Mouse (Mus musculus): Measurements from ENCODE around the gene Jtb. TPM values are rescaled to one million over a fixed set of nuclear protein-coding genes. Genes with fewer than 3 reads are reported as not detected.

Jtb gene
- polyA plus RNA-seq, 1 experiment from 2014 or later: 89.6 TPM

- no peaks in the 10 kb centered on the region for H3K9me3 ChIP-seq (replicated peaks; ENCODE audit: control insufficient read depth, low read length)
These were observed 22.7 kb upstream of the Jtb start for GRCm38 (mm10) chr3:90208662-90209061.

GRCm38 (mm10) chr3:90209908-90210566 is 21.4 kb upstream of the Jtb start:
- no peaks in the 10 kb centered on the region for H3K9me3 ChIP-seq (replicated peaks; ENCODE audit: control insufficient read depth, low read length)
- H3K27ac ChIP-seq (ENCODE audit: low read length): no peak overlapping the region
- no peak overlapping the region for H3K4me3 ChIP-seq (ENCODE audit: low read length)
- no peak for ATAC-seq (replicated peaks; ENCODE audit: extremely low read depth, insufficient read depth, low FRiP score)
- no peak overlapping the region for H3K9ac ChIP-seq (ENCODE audit: low read length)
- peaks cover 26% of the 10 kb centered on the region for H3K36me3 ChIP-seq (ENCODE audit: control insufficient read depth, insufficient read depth)
- 86% methylated on average over 5 of the region's 5 CpGs for WGBS
- H3K27me3 ChIP-seq (ENCODE audit: control insufficient read depth, insufficient read depth, low read length): no peaks in the 10 kb centered on the region
- no peak overlapping the region for H3K4me2 ChIP-seq (ENCODE audit: low read depth, low read length)
- peaks cover 27% of the 10 kb centered on the region for H3K4me1 ChIP-seq (ENCODE audit: control insufficient read depth, insufficient read depth, low read length)

More at GRCm38 (mm10) chr3:90208662-90209061, 22.7 kb upstream of the Jtb start:
- Histone ChIP-seq H3K4me1 (ENCODE audit: control insufficient read depth, insufficient read depth, low read length) (peaks cover 26% of the 10 kb centered on the region), H3K4me3 (ENCODE audit: low read length) (no peak overlapping the region), H3K36me3 (ENCODE audit: control insufficient read depth, insufficient read depth) (peaks cover 26% of the 10 kb centered on the region), H3K27me3 (ENCODE audit: control insufficient read depth, insufficient read depth, low read length) (no peaks in the 10 kb centered on the region), H3K4me2 (ENCODE audit: low read depth, low read length) (no peak overlapping the region), H3K27ac (ENCODE audit: low read length) (peak overlapping the region; percentile 20; the same call in 1 of the 2 replicates), H3K9ac (ENCODE audit: low read length) (no peak overlapping the region)
- WGBS: 69% methylated on average over 2 of the region's 2 CpGs
- ATAC-seq (replicated peaks; ENCODE audit: extremely low read depth, insufficient read depth, low FRiP score): no peak

- H3K27ac ChIP-seq (ENCODE audit: low read length): 0 out of 2 replicates have a peak overlapping the region, but pooled peaks have one; percentile 9
- peak overlapping the region; percentile 79 for H3K4me3 ChIP-seq (ENCODE audit: low read length)
- 65% methylated on average over 13 of the region's 13 CpGs for WGBS
These were observed 19.7 kb upstream of the Jtb start for GRCm38 (mm10) chr3:90211475-90212398.

GRCm38 (mm10) chr3:90212723-90213122 is 18.7 kb upstream of the Jtb start:
- Histone ChIP-seq H3K27me3 (ENCODE audit: control insufficient read depth, insufficient read depth, low read length) (no peaks in the 10 kb centered on the region), H3K4me3 (ENCODE audit: low read length) (peak overlapping the region; percentile 79), H3K36me3 (ENCODE audit: control insufficient read depth, insufficient read depth) (peaks cover 26% of the 10 kb centered on the region), H3K9ac (ENCODE audit: low read length) (peak overlapping the region; percentile 87), H3K9me3 (replicated peaks; ENCODE audit: control insufficient read depth, low read length) (no peaks in the 10 kb centered on the region), H3K4me2 (ENCODE audit: low read depth, low read length) (peak overlapping the region; percentile 76), H3K27ac (ENCODE audit: low read length) (no peak overlapping the region), H3K4me1 (ENCODE audit: control insufficient read depth, insufficient read depth, low read length) (peaks cover 27% of the 10 kb centered on the region)
- 10% methylated on average over 5 of the region's 5 CpGs for WGBS
- no peak for ATAC-seq (replicated peaks; ENCODE audit: extremely low read depth, insufficient read depth, low FRiP score)

More at GRCm38 (mm10) chr3:90211475-90212398, 19.7 kb upstream of the Jtb start:
- Histone ChIP-seq H3K4me1 (ENCODE audit: control insufficient read depth, insufficient read depth, low read length) (peaks cover 27% of the 10 kb centered on the region), H3K9ac (ENCODE audit: low read length) (peak overlapping the region; percentile 87), H3K36me3 (ENCODE audit: control insufficient read depth, insufficient read depth) (peaks cover 26% of the 10 kb centered on the region), H3K9me3 (replicated peaks; ENCODE audit: control insufficient read depth, low read length) (no peaks in the 10 kb centered on the region), H3K27me3 (ENCODE audit: control insufficient read depth, insufficient read depth, low read length) (no peaks in the 10 kb centered on the region), H3K4me2 (ENCODE audit: low read depth, low read length) (peak overlapping the region; percentile 76)
- no peak for ATAC-seq (replicated peaks; ENCODE audit: extremely low read depth, insufficient read depth, low FRiP score)

GRCm38 (mm10) chr3:90213377-90213866 is 18.0 kb upstream of the Jtb start, which contains the start of the genes Rps27 and Rab13:
Gene Rps27 (minus strand): TSS chr3:90213651.
Gene Rab13 (plus strand): TSS chr3:90213695.
- Histone ChIP-seq H3K9ac (ENCODE audit: low read length) (peak within 1 kb of the TSS; percentile 87), H3K27me3 (ENCODE audit: control insufficient read depth, insufficient read depth, low read length) (no peaks in the 10 kb centered on the region), H3K36me3 (ENCODE audit: control insufficient read depth, insufficient read depth) (peaks cover 22% of the 10 kb centered on the region), H3K4me1 (ENCODE audit: control insufficient read depth, insufficient read depth, low read length) (peaks cover 27% of the 10 kb centered on the region), H3K4me2 (ENCODE audit: low read depth, low read length) (peak within 1 kb of the TSS; percentile 76), H3K4me3 (ENCODE audit: low read length) (peak within 1 kb of the TSS; percentile 79), H3K9me3 (replicated peaks; ENCODE audit: control insufficient read depth, low read length) (no peaks in the 10 kb centered on the region), H3K27ac (ENCODE audit: low read length) (peak within 1 kb of the TSS; percentile 86)
- WGBS: under 1% methylated on average over 42 of the region's 42 CpGs
- peak; percentile 95 for ATAC-seq (replicated peaks; ENCODE audit: extremely low read depth, insufficient read depth, low FRiP score)

GRCm38 (mm10) chr3:90213956-90214684 is 17.3 kb upstream of the Jtb start:
- H3K36me3 ChIP-seq (ENCODE audit: control insufficient read depth, insufficient read depth): peaks cover 20% of the 10 kb centered on the region
- H3K27me3 ChIP-seq (ENCODE audit: control insufficient read depth, insufficient read depth, low read length): no peaks in the 10 kb centered on the region
- peak overlapping the region; percentile 79 for H3K4me3 ChIP-seq (ENCODE audit: low read length)
- H3K27ac ChIP-seq (ENCODE audit: low read length): peak overlapping the region; percentile 28
- no peaks in the 10 kb centered on the region for H3K9me3 ChIP-seq (replicated peaks; ENCODE audit: control insufficient read depth, low read length)
- peaks cover 20% of the 10 kb centered on the region for H3K4me1 ChIP-seq (ENCODE audit: control insufficient read depth, insufficient read depth, low read length)
- peak overlapping the region; percentile 7; the same call in 1 of the 2 replicates for H3K9ac ChIP-seq (ENCODE audit: low read length)
- ATAC-seq (replicated peaks; ENCODE audit: extremely low read depth, insufficient read depth, low FRiP score): 0 out of 2 replicates have a peak, but pooled peaks have one; percentile 38
- peak overlapping the region; percentile 71 for H3K4me2 ChIP-seq (ENCODE audit: low read depth, low read length)
- WGBS: 14% methylated on average over 12 of the region's 12 CpGs

- H3K9ac ChIP-seq (ENCODE audit: low read length): no peak overlapping the region
- no peaks in the 10 kb centered on the region for H3K9me3 ChIP-seq (replicated peaks; ENCODE audit: control insufficient read depth, low read length)
- no peaks in the 10 kb centered on the region for H3K27me3 ChIP-seq (ENCODE audit: control insufficient read depth, insufficient read depth, low read length)
- 36% methylated on average over 1 of the region's 1 CpGs for WGBS
- peaks cover 20% of the 10 kb centered on the region for H3K4me1 ChIP-seq (ENCODE audit: control insufficient read depth, insufficient read depth, low read length)
- H3K36me3 ChIP-seq (ENCODE audit: control insufficient read depth, insufficient read depth): peaks cover 9% of the 10 kb centered on the region
- H3K27ac ChIP-seq (ENCODE audit: low read length): no peak overlapping the region
- no peak overlapping the region for H3K4me3 ChIP-seq (ENCODE audit: low read length)
- ATAC-seq (replicated peaks; ENCODE audit: extremely low read depth, insufficient read depth, low FRiP score): no peak
- H3K4me2 ChIP-seq (ENCODE audit: low read depth, low read length): no peak overlapping the region
These were observed 15.5 kb upstream of the Jtb start for GRCm38 (mm10) chr3:90215825-90216380.

- Histone ChIP-seq H3K9me3 (replicated peaks; ENCODE audit: control insufficient read depth, low read length) (no peaks in the 10 kb centered on the region), H3K36me3 (ENCODE audit: control insufficient read depth, insufficient read depth) (peaks cover 8% of the 10 kb centered on the region; the same call in 1 of the 2 replicates), H3K4me3 (ENCODE audit: low read length) (peak overlapping the region; percentile 64), H3K4me2 (ENCODE audit: low read depth, low read length) (peak overlapping the region; percentile 78), H3K9ac (ENCODE audit: low read length) (peak overlapping the region; percentile 80), H3K27ac (ENCODE audit: low read length) (peak overlapping the region; percentile 85), H3K4me1 (ENCODE audit: control insufficient read depth, insufficient read depth, low read length) (peaks cover 5% of the 10 kb centered on the region; the same call in 1 of the 2 replicates), H3K27me3 (ENCODE audit: control insufficient read depth, insufficient read depth, low read length) (no peaks in the 10 kb centered on the region)
- peak; percentile 37; the same call in 1 of the 2 replicates for ATAC-seq (replicated peaks; ENCODE audit: extremely low read depth, insufficient read depth, low FRiP score)
- WGBS: 14% methylated on average over 6 of the region's 6 CpGs
These were observed 11.3 kb upstream of the Jtb start for GRCm38 (mm10) chr3:90220088-90220487.
